Mouse (Mus musculus) heart, embryonic 14.5 days (tissue): ENCODE measurements around the gene Anapc7. TPM values are rescaled to one million over a fixed set of nuclear protein-coding genes. Genes with fewer than 3 reads are reported as not detected.

Experiments
- ATAC-seq: fragments of 200-750 bp; cut with Nextera tagmentation; 2 replicates; pipeline ENCODE4 v1.8.0; 2017; ENCODE audit warnings: low read depth, moderate TSS enrichment; ENCODE audit not compliant: insufficient number of reproducible peaks, insufficient read depth, low FRiP score
- H3K27ac ChIP-seq, 2 experiments: fragments of 200-500 bp in 1 of 2; fragments of 300-500 bp in 1 of 2; sonication (generic) in 1 of 2; replicated peaks in 1 of 2; 2 replicates each; pipeline ENCODE4 v1.5.1; 2012 to 2014; ENCODE audit warnings: low read depth in 2 of 2, low read length in 2 of 2, control low read depth in 1 of 2, mild to moderate bottlenecking in 1 of 2, mixed read lengths in 1 of 2; ENCODE audit not compliant: control insufficient read depth in 1 of 2, insufficient read depth in 1 of 2
- H3K27me3 ChIP-seq: fragments of 300-500 bp; sonication (generic); 2 replicates; pipeline ENCODE4 v1.6.1; 2014; ENCODE audit warnings: mild to moderate bottlenecking, low read length, control low read depth; ENCODE audit not compliant: control insufficient read depth, insufficient read depth
- H3K36me3 ChIP-seq: fragments of 300-500 bp; sonication (generic); 2 replicates; pipeline ENCODE4 v1.6.1; 2014; ENCODE audit warnings: mild to moderate bottlenecking, control low read depth, low read length, mixed read lengths; ENCODE audit not compliant: control insufficient read depth, insufficient read depth
- H3K4me1 ChIP-seq, 2 experiments: fragments of 200-500 bp in 1 of 2; fragments of 300-500 bp in 1 of 2; sonication (generic) in 1 of 2; 2 replicates each; pipeline ENCODE4 v1.6.1; 2012 to 2014; ENCODE audit warnings: low read length in 2 of 2, control low read depth in 1 of 2, mixed read lengths in 1 of 2; ENCODE audit not compliant: control insufficient read depth in 2 of 2, insufficient read depth in 2 of 2
- H3K4me2 ChIP-seq: fragments of 300-500 bp; sonication (generic); 2 replicates; pipeline ENCODE4 v1.6.1; 2014; ENCODE audit warnings: mild to moderate bottlenecking, low read length
- H3K4me3 ChIP-seq, 2 experiments: fragments of 200-500 bp in 1 of 2; fragments of 300-500 bp in 1 of 2; sonication (generic) in 1 of 2; 2 replicates each; pipeline ENCODE4 v1.5.1; 2012 to 2014; ENCODE audit warnings: low read length in 2 of 2, mild to moderate bottlenecking in 2 of 2, control low read depth in 1 of 2, low read depth in 1 of 2, moderate library complexity in 1 of 2; ENCODE audit not compliant: control insufficient read depth in 1 of 2, insufficient read depth in 1 of 2
- H3K9ac ChIP-seq: fragments of 300-500 bp; sonication (generic); 2 replicates; pipeline ENCODE4 v1.6.1; 2014; ENCODE audit warnings: mild to moderate bottlenecking, low read length
- H3K9me3 ChIP-seq: fragments of 300-500 bp; sonication (generic); 2 replicates; pipeline ENCODE4 v1.6.1; 2016; ENCODE audit warnings: low read length, control low read depth; ENCODE audit not compliant: control insufficient read depth
- WGBS: fragments of 180-500 bp; shearing (Covaris S2); extraction: QIAGEN DNeasy Blood & Tissue Kit; methylation state at CpG from one replicate; pipeline ENCODE4 v1.1.7; 2014; 5-methylcytosine and 5-hydroxymethylcytosine counted together
- polyA plus RNA-seq: library from polyadenylated mRNA; unstranded; fragments of >200 nt; fragmentation: Nextera tagmentation; extraction: Ambion mirVana; gene quantifications from 2 replicates; pipeline ENCODE4 v1.2.1, GENCODE M21; 2014

The Anapc7 gene
- polyA plus RNA-seq, 1 experiment from 2014 or later = 22.3 TPM

GRCm38 (mm10) chr5:122390006-122390405, 31.5 kb upstream of the Anapc7 start:
- Histone ChIP-seq H3K9ac (no peak overlapping the region), H3K36me3 (0 out of 2 replicates have a peak, but pooled peaks cover 2% of the 10 kb centered on the region), H3K4me1 (peaks cover 2 to 11% of the 10 kb centered on the region in 2 experiments; a peak in 3 of 4 replicates), H3K4me2 (no peak overlapping the region), H3K27ac (no peak overlapping the region), H3K9me3 (no peaks in the 10 kb centered on the region), H3K4me3 (no peak overlapping the region), H3K27me3 (no peaks in the 10 kb centered on the region)
- no peak for ATAC-seq
- WGBS = 86% methylated on average over 5 of the region's 5 CpGs

GRCm38 (mm10) chr5:122390671-122391070, 30.8 kb upstream of the Anapc7 start:
- Histone ChIP-seq H3K4me2 (no peak overlapping the region), H3K9ac (no peak overlapping the region), H3K9me3 (no peaks in the 10 kb centered on the region), H3K27me3 (no peaks in the 10 kb centered on the region), H3K36me3 (0 out of 2 replicates have a peak, but pooled peaks cover 2% of the 10 kb centered on the region), H3K27ac (no peak overlapping the region), H3K4me1 (peaks cover 2 to 11% of the 10 kb centered on the region in 2 experiments; a peak in 3 of 4 replicates), H3K4me3 (no peak overlapping the region)
- no peak for ATAC-seq

GRCm38 (mm10) chr5:122391178-122391785, 30.2 kb upstream of the Anapc7 start:
- Histone ChIP-seq H3K27ac (no peak overlapping the region), H3K4me2 (peak overlapping the region; percentile 37; the same call in 1 of the 2 replicates), H3K27me3 (no peaks in the 10 kb centered on the region), H3K36me3 (0 out of 2 replicates have a peak, but pooled peaks cover 2% of the 10 kb centered on the region), H3K4me1 (peaks cover 2 to 11% of the 10 kb centered on the region in 2 experiments; a peak in 3 of 4 replicates), H3K9ac (no peak overlapping the region), H3K9me3 (no peaks in the 10 kb centered on the region), H3K4me3 (peak overlapping the region in 1 of 2 experiments; percentile 94; a peak in 2 of 4 replicates)
- ATAC-seq = no peak
- 52% methylated on average over 15 of the region's 16 CpGs for WGBS

- peak within 1 kb of the TSS; percentile 80 for H3K4me2 ChIP-seq
- H3K9ac ChIP-seq = peak within 1 kb of the TSS; percentile 93
- under 1% methylated on average over 39 of the region's 39 CpGs for WGBS
- peaks cover 2 to 11% of the 10 kb centered on the region in 2 experiments; a peak in 3 of 4 replicates for H3K4me1 ChIP-seq
- no peaks in the 10 kb centered on the region for H3K9me3 ChIP-seq
- peak within 1 kb of the TSS; percentile 63 to 67 for H3K27ac ChIP-seq
- peak within 1 kb of the TSS; percentile 94 to 97 for H3K4me3 ChIP-seq
- peak; percentile 84 for ATAC-seq
- H3K36me3 ChIP-seq = peaks cover 5% of the 10 kb centered on the region; the same call in 1 of the 2 replicates
- H3K27me3 ChIP-seq = no peaks in the 10 kb centered on the region
Observed at GRCm38 (mm10) chr5:122391786-122392180, 29.7 kb upstream of the Anapc7 start, which contains the start of gene Arpc3. Gene Arpc3, plus strand, starts transcription at chr5:122391878.

GRCm38 (mm10) chr5:122392227-122393004, 29.1 kb upstream of the Anapc7 start:
- 9% methylated on average over 19 of the region's 19 CpGs for WGBS
- H3K27me3 ChIP-seq = no peaks in the 10 kb centered on the region
- H3K4me3 ChIP-seq = peak overlapping the region; percentile 94 to 97
- peak overlapping the region; percentile 93 for H3K9ac ChIP-seq
- peak overlapping the region; percentile 80 for H3K4me2 ChIP-seq
- ATAC-seq = no peak
- no peaks in the 10 kb centered on the region for H3K9me3 ChIP-seq
- peaks cover 2 to 11% of the 10 kb centered on the region in 2 experiments; a peak in 3 of 4 replicates for H3K4me1 ChIP-seq
- peaks cover 11% of the 10 kb centered on the region for H3K36me3 ChIP-seq
- H3K27ac ChIP-seq = peak overlapping the region; percentile 63 to 67

GRCm38 (mm10) chr5:122393887-122394286, 27.6 kb upstream of the Anapc7 start:
- no peak for ATAC-seq
- Histone ChIP-seq H3K27ac (no peak overlapping the region), H3K9ac (no peak overlapping the region), H3K27me3 (no peaks in the 10 kb centered on the region), H3K9me3 (no peaks in the 10 kb centered on the region), H3K4me2 (no peak overlapping the region), H3K36me3 (peaks cover 15% of the 10 kb centered on the region), H3K4me3 (no peak overlapping the region), H3K4me1 (peaks cover 2 to 18% of the 10 kb centered on the region in 2 experiments; a peak in 3 of 4 replicates)
- 64% methylated on average over 2 of the region's 2 CpGs for WGBS

- Histone ChIP-seq H3K36me3 (peaks cover 32% of the 10 kb centered on the region), H3K27ac (peak overlapping the region; percentile 67 to 70), H3K4me2 (no peak overlapping the region), H3K4me3 (no peak overlapping the region), H3K9me3 (no peaks in the 10 kb centered on the region), H3K9ac (no peak overlapping the region), H3K27me3 (no peaks in the 10 kb centered on the region), H3K4me1 (peaks cover 9 to 25% of the 10 kb centered on the region in 2 experiments; a peak in 3 of 4 replicates)
- ATAC-seq = peak; percentile 41; the same call in 1 of the 2 replicates
- WGBS = 67% methylated on average over 10 of the region's 10 CpGs
Observed at GRCm38 (mm10) chr5:122396791-122397190, 24.7 kb upstream of the Anapc7 start.
